Mouse (Mus musculus) embryonic facial prominence, embryonic 15.5 days (tissue): Measurements from ENCODE around the gene Gpx1. TPM values are rescaled to one million over a fixed set of nuclear protein-coding genes. Genes with fewer than 3 reads are reported as not detected.

Experiments used
- ATAC-seq: fragments of 200-750 bp; cut with Nextera tagmentation; 2 replicates; pipeline ENCODE4 v1.8.0; 2017; ENCODE audit warnings: low read depth, moderate TSS enrichment; ENCODE audit not compliant: insufficient number of reproducible peaks, low FRiP score, low TSS enrichment
- H3K27ac ChIP-seq: fragments of 300-500 bp; sonication (generic); replicated peaks from 2 replicates; pipeline ENCODE4 v1.5.1; 2015; ENCODE audit warnings: mild to moderate bottlenecking, inconsistent platforms
- H3K27me3 ChIP-seq: fragments of 300-500 bp; sonication (generic); 2 replicates; pipeline ENCODE4 v1.6.1; 2015; ENCODE audit warnings: inconsistent platforms
- H3K36me3 ChIP-seq: fragments of 300-500 bp; sonication (generic); 2 replicates; pipeline ENCODE4 v1.6.1; 2015; ENCODE audit warnings: mild to moderate bottlenecking, inconsistent platforms
- H3K4me1 ChIP-seq: fragments of 300-500 bp; sonication (generic); 2 replicates; pipeline ENCODE4 v1.6.1; 2015; ENCODE audit warnings: inconsistent platforms
- H3K4me2 ChIP-seq: fragments of 300-500 bp; sonication (generic); replicated peaks from 2 replicates; pipeline ENCODE4 v1.6.1; 2015; ENCODE audit warnings: mild to moderate bottlenecking, inconsistent platforms
- H3K4me3 ChIP-seq: fragments of 300-500 bp; sonication (generic); replicated peaks from 2 replicates; pipeline ENCODE4 v1.5.1; 2015; ENCODE audit warnings: mild to moderate bottlenecking, inconsistent platforms
- H3K9ac ChIP-seq: fragments of 300-500 bp; sonication (generic); 2 replicates; pipeline ENCODE4 v1.6.1; 2015; ENCODE audit warnings: inconsistent platforms
- H3K9me3 ChIP-seq: fragments of 300-500 bp; sonication (generic); replicated peaks from 2 replicates; pipeline ENCODE4 v1.6.1; 2016; ENCODE audit warnings: inconsistent platforms
- WGBS: fragments of 180-500 bp; shearing (Covaris S2); methylation state at CpG from one replicate; pipeline ENCODE4 v1.1.7; 2015; 5-methylcytosine and 5-hydroxymethylcytosine counted together
- polyA plus RNA-seq: library from polyadenylated mRNA; unstranded; fragments of >200 nt; fragmentation: Nextera tagmentation; extraction: Ambion mirVana; gene quantifications from 2 replicates; pipeline ENCODE4 v1.2.1, GENCODE M21; 2015

Gene Gpx1
- polyA plus RNA-seq, 1 experiment from 2014 or later, result 715 TPM

DNA sequence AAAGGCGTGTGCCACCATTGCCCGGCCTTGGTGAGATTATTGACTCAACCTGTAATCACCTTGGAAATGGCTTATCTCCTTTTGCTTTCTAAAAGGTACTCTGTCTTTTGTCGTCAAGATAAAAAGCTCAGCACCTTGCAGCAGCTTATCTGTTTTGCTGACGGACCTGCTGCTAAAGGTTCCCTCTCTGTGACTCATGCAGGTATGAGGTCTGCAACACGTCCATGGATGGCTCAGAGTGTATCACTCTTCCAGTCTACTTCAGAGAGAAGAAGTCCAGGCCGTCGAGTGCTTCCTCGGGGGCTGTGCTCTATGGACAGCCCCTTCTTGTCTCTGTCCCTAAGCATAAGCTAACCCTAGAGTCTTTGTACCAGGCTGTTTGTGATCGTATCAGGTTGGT, 39.5 kb downstream of the Gpx1 start:
- Histone ChIP-seq H3K4me2 (no peak overlapping the region), H3K27ac (no peak overlapping the region), H3K9me3 (no peaks in the 10 kb centered on the region), H3K9ac (no peak overlapping the region), H3K36me3 (peaks cover 82% of the 10 kb centered on the region), H3K4me1 (no peaks in the 10 kb centered on the region), H3K4me3 (no peak overlapping the region), H3K27me3 (no peaks in the 10 kb centered on the region)
- no peak for ATAC-seq
- 90% methylated on average over 9 of the region's 9 CpGs for WGBS

DNA sequence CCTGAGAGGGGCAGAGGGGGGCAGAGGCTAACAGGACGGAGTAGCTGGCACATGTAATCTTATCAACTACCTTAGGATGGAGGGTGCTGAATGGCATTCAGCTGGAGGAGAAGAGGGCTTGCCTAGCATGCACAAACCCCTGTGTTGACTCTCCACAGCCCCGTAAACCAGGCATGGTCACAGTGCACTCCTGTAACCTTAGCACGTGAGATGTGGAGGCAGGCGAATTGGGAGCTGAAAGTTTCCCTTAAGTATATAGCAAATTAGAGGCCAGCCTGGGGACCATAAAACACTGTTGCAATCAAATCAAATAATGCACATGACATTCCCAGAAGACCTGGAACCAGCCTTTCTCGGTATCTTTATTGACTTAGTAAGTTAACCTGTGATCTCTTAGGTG, 40.0 kb downstream of the Gpx1 start:
- no peaks in the 10 kb centered on the region for H3K9me3 ChIP-seq
- H3K36me3 ChIP-seq, result peaks cover 82% of the 10 kb centered on the region
- no peaks in the 10 kb centered on the region for H3K27me3 ChIP-seq
- no peak overlapping the region for H3K9ac ChIP-seq
- no peak overlapping the region for H3K27ac ChIP-seq
- no peak overlapping the region for H3K4me2 ChIP-seq
- H3K4me1 ChIP-seq, result no peaks in the 10 kb centered on the region
- H3K4me3 ChIP-seq, result no peak overlapping the region
- ATAC-seq, result no peak
- WGBS, result 90% methylated on average over 5 of the region's 5 CpGs

DNA sequence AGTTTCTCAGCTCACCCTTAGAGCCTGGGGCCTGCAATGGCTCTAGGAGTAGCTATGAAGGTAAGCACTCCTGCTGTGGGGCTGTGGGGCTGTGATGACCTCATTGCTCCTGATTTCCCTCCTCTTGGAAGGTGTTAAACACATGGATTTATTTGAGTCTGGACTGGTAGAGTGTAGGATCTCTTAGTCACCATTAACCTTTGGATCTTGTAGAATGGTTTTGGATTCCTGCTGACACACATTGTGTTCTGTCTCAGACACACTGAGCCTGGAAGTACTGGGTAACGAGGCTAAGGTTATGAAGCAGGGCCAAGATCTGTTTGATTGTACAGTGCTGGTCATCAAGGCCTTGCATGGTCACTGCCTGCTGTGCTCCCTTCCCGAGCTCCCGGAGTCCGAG, 40.6 kb downstream of the Gpx1 start:
- ATAC-seq, result no peak

DNA sequence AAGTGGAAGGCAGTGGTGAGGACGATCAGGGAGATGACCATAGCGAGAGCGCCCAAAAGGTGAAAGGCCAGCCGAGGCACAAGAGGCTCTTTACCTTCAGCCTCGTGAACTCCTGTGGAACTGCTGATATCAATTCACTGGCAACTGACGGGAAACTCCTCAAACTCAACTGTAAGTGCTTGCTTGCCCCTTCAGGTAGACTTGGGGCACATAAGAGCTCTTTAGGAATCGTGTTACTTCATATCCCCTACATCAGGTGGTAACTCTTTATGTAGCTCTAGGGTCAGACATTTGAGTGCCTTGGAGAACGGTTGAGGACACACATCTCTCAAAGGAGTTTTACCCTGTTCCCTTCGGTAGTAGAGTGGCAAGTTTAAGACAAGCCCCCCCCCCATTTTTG, 42.7 kb downstream of the Gpx1 start:
- Histone ChIP-seq H3K9ac (no peak overlapping the region), H3K4me2 (no peak overlapping the region), H3K4me1 (no peaks in the 10 kb centered on the region), H3K27ac (no peak overlapping the region), H3K27me3 (no peaks in the 10 kb centered on the region), H3K4me3 (no peak overlapping the region), H3K9me3 (no peaks in the 10 kb centered on the region), H3K36me3 (peaks cover 85% of the 10 kb centered on the region)
- ATAC-seq, result no peak
- 93% methylated on average over 9 of the region's 9 CpGs for WGBS

More for the DNA sequence above, 40.6 kb downstream of the Gpx1 start:
- H3K4me3 ChIP-seq, result no peak overlapping the region
- 90% methylated on average over 4 of the region's 4 CpGs for WGBS
- H3K36me3 ChIP-seq, result peaks cover 82% of the 10 kb centered on the region
- H3K4me2 ChIP-seq, result no peak overlapping the region
- H3K9me3 ChIP-seq, result no peaks in the 10 kb centered on the region
- H3K4me1 ChIP-seq, result no peaks in the 10 kb centered on the region
- no peak overlapping the region for H3K9ac ChIP-seq
- H3K27ac ChIP-seq, result no peak overlapping the region
- H3K27me3 ChIP-seq, result no peaks in the 10 kb centered on the region

DNA sequence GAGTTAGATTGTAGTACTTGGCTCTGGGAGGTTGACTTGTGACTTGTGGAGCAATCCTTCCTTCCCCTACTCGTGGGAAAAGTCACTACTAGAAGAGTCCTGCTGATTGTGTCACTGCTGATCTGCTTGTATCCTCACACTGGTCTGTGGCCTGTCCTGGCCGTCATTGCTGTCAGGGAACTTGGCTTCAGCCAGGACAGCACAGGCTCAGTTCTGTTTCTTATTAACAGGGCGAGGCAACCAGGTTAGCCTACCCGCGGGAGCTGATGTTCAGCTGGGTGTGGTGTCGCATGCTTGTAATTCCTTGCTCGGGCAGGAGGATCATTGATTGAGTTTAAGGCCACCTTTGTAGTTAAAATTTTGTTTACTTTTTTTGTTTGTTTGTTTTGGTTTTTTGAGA, 46.3 kb downstream of the Gpx1 start:
- H3K9ac ChIP-seq, result no peak overlapping the region
- H3K27ac ChIP-seq, result no peak overlapping the region
- no peak for ATAC-seq
- whole genome bisulfite sequencing, result 58% methylated on average over 7 of the region's 7 CpGs
- no peaks in the 10 kb centered on the region for H3K27me3 ChIP-seq
- H3K9me3 ChIP-seq, result no peaks in the 10 kb centered on the region
- no peak overlapping the region for H3K4me2 ChIP-seq
- H3K36me3 ChIP-seq, result peaks cover 88% of the 10 kb centered on the region
- H3K4me1 ChIP-seq, result no peaks in the 10 kb centered on the region
- H3K4me3 ChIP-seq, result no peak overlapping the region

DNA sequence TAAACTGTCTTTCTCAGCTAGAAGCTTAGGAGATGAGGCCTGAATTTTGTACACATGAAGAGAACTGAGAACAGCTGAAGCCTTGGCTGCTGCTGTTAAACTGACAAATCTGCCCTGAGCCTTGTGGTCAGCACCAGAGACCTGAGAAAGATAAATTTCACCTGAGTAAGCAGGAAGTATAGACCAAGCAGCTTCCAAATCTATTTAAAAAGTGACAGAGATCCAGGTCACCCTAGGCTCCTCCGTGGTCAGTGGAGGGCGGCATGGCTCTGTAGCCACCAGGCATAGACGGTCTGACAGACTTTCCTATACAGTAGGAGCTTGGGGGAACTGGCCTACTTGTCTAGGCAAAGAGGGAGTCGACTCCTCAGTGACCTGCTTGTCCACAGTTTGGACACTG, 48.1 kb downstream of the Gpx1 start:
- Histone ChIP-seq H3K9me3 (no peaks in the 10 kb centered on the region), H3K4me2 (no peak overlapping the region), H3K4me1 (no peaks in the 10 kb centered on the region), H3K9ac (no peak overlapping the region), H3K27me3 (no peaks in the 10 kb centered on the region), H3K4me3 (no peak overlapping the region), H3K36me3 (peaks cover 89% of the 10 kb centered on the region), H3K27ac (no peak overlapping the region)
- 89% methylated on average over 4 of the region's 4 CpGs for WGBS
- no peak for ATAC-seq

DNA sequence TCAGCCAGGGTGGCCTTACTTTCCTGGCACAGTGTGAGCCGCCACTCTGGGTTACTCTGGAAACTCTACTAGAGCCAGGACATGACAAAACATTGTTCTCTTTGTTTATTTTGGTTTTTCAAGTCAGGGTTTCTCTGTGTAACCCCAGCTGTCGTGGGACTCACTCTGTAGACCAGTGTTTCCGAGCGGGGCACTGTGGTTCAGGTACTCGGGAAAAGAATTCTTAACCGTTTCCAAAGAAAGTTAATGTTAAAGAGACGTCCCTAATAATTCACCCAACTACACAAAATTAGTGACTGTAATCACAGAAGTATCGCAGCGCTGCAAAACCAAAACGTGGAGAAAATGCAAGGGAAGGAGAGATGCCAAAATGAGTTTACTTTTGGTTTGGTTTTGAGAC, 49.9 kb downstream of the Gpx1 start:
- ATAC-seq, result no peak

DNA sequence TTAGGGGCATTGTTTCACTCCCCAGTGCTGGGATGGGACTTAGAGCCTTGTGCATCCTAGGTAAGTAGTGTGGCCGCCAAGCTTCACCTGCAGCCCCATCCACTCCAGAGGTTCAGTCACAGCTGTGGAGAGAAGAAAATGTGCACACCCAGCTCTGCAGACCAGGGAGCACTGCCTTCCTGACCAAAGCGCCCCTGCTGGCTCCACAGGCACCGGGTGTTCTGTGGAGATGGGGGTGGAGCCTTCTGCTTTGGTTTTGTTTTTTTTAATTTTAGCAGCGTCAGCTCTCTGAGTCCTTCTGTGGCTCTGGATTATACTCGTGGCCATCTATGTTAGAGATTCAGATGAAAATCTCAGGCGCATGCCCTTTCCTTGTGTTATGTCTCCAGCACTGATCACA, 50.5 kb downstream of the Gpx1 start:
- H3K4me1 ChIP-seq, result no peaks in the 10 kb centered on the region
- no peak overlapping the region for H3K27ac ChIP-seq
- no peaks in the 10 kb centered on the region for H3K27me3 ChIP-seq
- no peak overlapping the region for H3K4me2 ChIP-seq
- WGBS, result 83% methylated on average over 6 of the region's 6 CpGs
- no peak for ATAC-seq
- peaks cover 87% of the 10 kb centered on the region for H3K36me3 ChIP-seq
- H3K9me3 ChIP-seq, result no peaks in the 10 kb centered on the region
- H3K4me3 ChIP-seq, result no peak overlapping the region
- H3K9ac ChIP-seq, result no peak overlapping the region

More for the DNA sequence above, 49.9 kb downstream of the Gpx1 start:
- WGBS, result 89% methylated on average over 10 of the region's 10 CpGs
- no peak overlapping the region for H3K4me3 ChIP-seq
- no peak overlapping the region for H3K4me2 ChIP-seq
- no peaks in the 10 kb centered on the region for H3K9me3 ChIP-seq
- H3K4me1 ChIP-seq, result no peaks in the 10 kb centered on the region
- H3K36me3 ChIP-seq, result peaks cover 92% of the 10 kb centered on the region
- H3K27ac ChIP-seq, result no peak overlapping the region
- no peaks in the 10 kb centered on the region for H3K27me3 ChIP-seq
- H3K9ac ChIP-seq, result no peak overlapping the region

Other genes starting within 250 kb of the Gpx1 start
- gene Apeh, start 244.3 kb upstream of the Gpx1 start, polyA plus RNA-seq, result 48.3 and 51.2 TPM in 2 replicates
- gene Bsn, start 148.5 kb upstream of the Gpx1 start, polyA plus RNA-seq, result 1.0 and 1.3 TPM in 2 replicates
- 84.0 and 85.9 TPM in 2 replicates for gene Dag1, start 74.9 kb upstream of the Gpx1 start, polyA plus RNA-seq
- gene Nicn1, start 48.5 kb upstream of the Gpx1 start, polyA plus RNA-seq, result 41.7 and 42.9 TPM in 2 replicates
- gene Amt, start 42.0 kb upstream of the Gpx1 start, polyA plus RNA-seq, result 10.8 and 11.2 TPM in 2 replicates
- 452 and 468 TPM in 2 replicates for gene Rhoa, start 32.8 kb upstream of the Gpx1 start, polyA plus RNA-seq
- gene Tcta, start 32.7 kb upstream of the Gpx1 start, polyA plus RNA-seq, result 41.3 and 51.6 TPM in 2 replicates
- 97.5 and 99.4 TPM in 2 replicates for gene Usp4, start 8.9 kb downstream of the Gpx1 start, polyA plus RNA-seq
- 1.0 and 1.1 TPM in 2 replicates for gene 1700102P08Rik, start 53.9 kb downstream of the Gpx1 start, polyA plus RNA-seq
- 1.2 and 1.3 TPM in 2 replicates for gene Ccdc36, start 89.6 kb downstream of the Gpx1 start, polyA plus RNA-seq
- not detected in 2 replicates for gene BC048562, start 97.6 kb downstream of the Gpx1 start, polyA plus RNA-seq
- gene Ccdc71, start 121.6 kb downstream of the Gpx1 start, polyA plus RNA-seq, result 58.6 and 60.7 TPM in 2 replicates
- 33.4 and 35.7 TPM in 2 replicates for gene Klhdc8b, start 122.7 kb downstream of the Gpx1 start, polyA plus RNA-seq
- 70.2 and 71.7 TPM in 2 replicates for gene Lamb2, start 140.8 kb downstream of the Gpx1 start, polyA plus RNA-seq
- 69.8 and 75.4 TPM in 2 replicates for gene Usp19, start 151.7 kb downstream of the Gpx1 start, polyA plus RNA-seq
- 114 and 117 TPM in 2 replicates for gene Qars, start 168.8 kb downstream of the Gpx1 start, polyA plus RNA-seq
- gene Qrich1, start 177.9 kb downstream of the Gpx1 start, polyA plus RNA-seq, result 110 and 125 TPM in 2 replicates
- 172 and 173 TPM in 2 replicates for gene Impdh2, start 221.4 kb downstream of the Gpx1 start, polyA plus RNA-seq
- 63.8 and 65.6 TPM in 2 replicates for gene Ndufaf3, start 228.5 kb downstream of the Gpx1 start, polyA plus RNA-seq
- gene Dalrd3, start 231.0 kb downstream of the Gpx1 start, polyA plus RNA-seq, result 137 and 139 TPM in 2 replicates
- 89.6 and 93.7 TPM in 2 replicates for gene Wdr6, start 239.8 kb downstream of the Gpx1 start, polyA plus RNA-seq